Mouse (Mus musculus) embryonic facial prominence, embryonic 12.5 days (tissue): Measurements from ENCODE around the gene Duoxa1. TPM values are rescaled to one million over a fixed set of nuclear protein-coding genes. Genes with fewer than 3 reads are reported as not detected.
A peak's percentile ranks its signal among the peaks of the same experiment; 100 is the strongest.

Experiments
- ATAC-seq: fragments of 200-750 bp; cut with Nextera tagmentation; 2 replicates; pipeline ENCODE4 v1.8.0; 2017; ENCODE audit not compliant: insufficient number of reproducible peaks, insufficient read depth, low FRiP score, low TSS enrichment
- H3K27ac ChIP-seq: fragments of 300-500 bp; sonication (generic); 2 replicates; pipeline ENCODE4 v1.5.1; 2016; ENCODE audit warnings: mild to moderate bottlenecking
- H3K27me3 ChIP-seq: fragments of 300-500 bp; sonication (generic); 2 replicates; pipeline ENCODE4 v1.6.1; 2016; ENCODE audit warnings: mild to moderate bottlenecking, moderate library complexity
- H3K36me3 ChIP-seq: fragments of 300-500 bp; sonication (generic); 2 replicates; pipeline ENCODE4 v1.6.1; 2016; ENCODE audit warnings: mild to moderate bottlenecking
- H3K4me1 ChIP-seq: fragments of 300-500 bp; sonication (generic); 2 replicates; pipeline ENCODE4 v1.6.1; 2016
- H3K4me2 ChIP-seq: fragments of 300-500 bp; sonication (generic); replicated peaks from 2 replicates; pipeline ENCODE4 v1.6.1; 2016; ENCODE audit warnings: mild to moderate bottlenecking, moderate library complexity
- H3K4me3 ChIP-seq: fragments of 300-500 bp; sonication (generic); 2 replicates; pipeline ENCODE4 v1.5.1; 2016; ENCODE audit warnings: mild to moderate bottlenecking
- H3K9ac ChIP-seq: fragments of 300-500 bp; sonication (generic); 2 replicates; pipeline ENCODE4 v1.6.1; 2016; ENCODE audit warnings: mild to moderate bottlenecking, moderate library complexity
- H3K9me3 ChIP-seq: fragments of 300-500 bp; sonication (generic); 2 replicates; pipeline ENCODE4 v1.6.1; 2016; ENCODE audit warnings: mild to moderate bottlenecking, moderate library complexity
- WGBS: fragments of 180-500 bp; shearing (Covaris S2); methylation state at CpG from one replicate; pipeline ENCODE4 v1.1.7; 2016; 5-methylcytosine and 5-hydroxymethylcytosine counted together
- polyA plus RNA-seq: library from polyadenylated mRNA; unstranded; fragments of >200 nt; fragmentation: Nextera tagmentation; extraction: Ambion mirVana; gene quantifications from 2 replicates; pipeline ENCODE4 v1.2.1, GENCODE M21; 2016

Gene Duoxa1
- 0.55 and 0.70 TPM in 2 replicates for polyA plus RNA-seq

- peaks cover 4% of the 10 kb centered on the region; the same call in 1 of the 2 replicates for H3K4me1 ChIP-seq
- no peaks in the 10 kb centered on the region for H3K9me3 ChIP-seq
- no peaks in the 10 kb centered on the region for H3K36me3 ChIP-seq
- H3K27me3 ChIP-seq = peaks cover 53% of the 10 kb centered on the region
- peak within 1 kb of the TSS; percentile 53 for H3K4me2 ChIP-seq
- no peak; the same call in 1 of the 2 replicates for ATAC-seq
- peak within 1 kb of the TSS; percentile 19; the same call in 1 of the 2 replicates for H3K9ac ChIP-seq
- WGBS = 2% methylated on average over 24 of the region's 24 CpGs
- H3K4me3 ChIP-seq = peak within 1 kb of the TSS; percentile 22
- H3K27ac ChIP-seq = no peak within 1 kb of the TSS
These were observed at the start of gene Duoxa1 for GRCm38 (mm10) chr2:122313536-122313935. Gene Duoxa1, minus strand, starts transcription at chr2:122313730.

DNA sequence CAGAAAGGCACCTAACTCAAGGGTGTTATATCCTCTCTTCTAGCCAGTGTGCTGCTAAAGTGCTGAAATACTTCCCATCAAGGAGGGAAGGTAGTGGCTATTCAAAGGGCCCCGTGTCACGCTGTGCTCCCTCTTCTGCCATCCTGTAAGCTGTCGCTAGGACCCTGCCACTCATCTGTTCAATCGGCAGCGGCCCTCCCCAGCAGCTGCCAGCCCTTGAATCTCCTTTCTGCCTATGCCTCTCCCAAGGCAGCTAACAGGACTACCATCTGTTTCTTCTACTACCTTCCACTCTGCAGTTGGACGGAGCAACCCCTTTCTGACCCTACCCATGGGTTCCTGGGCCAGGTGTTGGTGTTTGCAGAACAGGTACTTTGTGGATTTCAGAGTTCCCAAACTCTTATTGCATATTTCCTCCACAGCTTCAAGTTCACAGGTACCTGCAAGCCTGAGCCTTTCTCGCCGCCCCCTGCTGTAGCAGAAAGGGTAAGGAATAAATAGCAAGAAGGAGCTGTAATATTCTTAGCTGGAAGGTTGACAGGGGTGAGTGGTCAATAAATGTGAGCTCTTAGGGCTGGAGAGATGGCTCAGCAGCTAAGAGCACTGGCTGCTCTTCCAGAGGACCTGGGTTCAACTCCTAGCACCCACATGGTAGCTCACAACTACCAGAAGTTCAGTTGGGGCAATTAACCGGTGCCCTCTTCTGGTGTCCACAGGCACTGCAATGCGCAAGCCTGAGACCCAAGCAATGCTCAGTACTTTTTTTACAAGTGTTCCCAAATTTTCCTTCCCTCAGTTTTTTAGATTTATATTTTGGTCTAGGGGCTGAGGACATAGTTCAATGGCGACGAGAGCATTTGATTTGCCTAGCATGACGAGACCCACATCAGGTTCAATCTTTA lies 49.3 kb upstream of the Duoxa1 start:
- Histone ChIP-seq H3K4me2 (no peak overlapping the region), H3K27me3 (no peaks in the 10 kb centered on the region), H3K27ac (no peak overlapping the region), H3K4me1 (peaks cover 25% of the 10 kb centered on the region), H3K9ac (no peak overlapping the region), H3K4me3 (no peak overlapping the region), H3K9me3 (no peaks in the 10 kb centered on the region), H3K36me3 (peaks cover 15% of the 10 kb centered on the region)
- WGBS = 88% methylated on average over 13 of the region's 13 CpGs
- ATAC-seq = no peak

DNA sequence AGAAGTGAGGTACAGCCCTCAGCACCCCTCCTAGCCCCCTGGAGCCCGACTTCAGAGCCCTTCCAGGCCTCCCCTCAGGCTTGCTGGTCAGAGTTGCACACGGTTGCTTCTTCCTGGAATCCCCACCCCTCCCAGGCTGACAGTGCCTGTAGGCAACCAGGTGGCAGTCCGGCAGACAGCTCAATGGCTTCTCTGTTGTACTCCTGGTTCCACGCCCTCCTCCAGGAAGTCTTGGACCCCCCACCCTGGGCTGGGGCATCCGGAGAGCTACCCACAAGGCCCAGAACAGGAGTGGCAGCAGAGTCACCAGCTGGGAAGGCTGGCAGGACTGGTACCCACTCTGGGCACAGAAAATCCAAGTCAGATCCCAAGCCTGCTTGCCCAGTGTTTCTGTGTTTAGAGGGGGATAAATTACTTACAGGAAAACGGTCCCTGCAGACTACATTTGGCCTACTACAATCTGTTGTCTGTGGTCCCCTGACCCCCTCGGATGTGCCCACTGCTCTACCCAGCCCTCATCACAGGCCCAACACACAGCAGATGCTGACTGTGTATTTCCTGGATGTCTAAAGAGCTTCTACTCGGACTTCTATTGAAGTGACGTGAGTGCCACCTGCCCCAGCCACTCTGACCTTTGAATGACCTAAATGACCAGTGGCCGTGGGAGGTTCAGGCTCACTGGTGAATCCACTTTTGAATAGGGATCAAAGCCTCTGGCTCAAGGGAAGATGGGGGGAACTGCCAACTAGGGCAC lies 48.5 kb upstream of the Duoxa1 start:
- H3K36me3 ChIP-seq = peaks cover 22% of the 10 kb centered on the region
- ATAC-seq = no peak
- H3K9ac ChIP-seq = peak overlapping the region; percentile 8; the same call in 1 of the 2 replicates
- no peak overlapping the region for H3K27ac ChIP-seq
- WGBS = 42% methylated on average over 10 of the region's 10 CpGs
- H3K4me3 ChIP-seq = no peak overlapping the region
- H3K9me3 ChIP-seq = no peaks in the 10 kb centered on the region
- H3K4me1 ChIP-seq = peaks cover 17% of the 10 kb centered on the region
- H3K27me3 ChIP-seq = no peaks in the 10 kb centered on the region
- no peak overlapping the region for H3K4me2 ChIP-seq

DNA sequence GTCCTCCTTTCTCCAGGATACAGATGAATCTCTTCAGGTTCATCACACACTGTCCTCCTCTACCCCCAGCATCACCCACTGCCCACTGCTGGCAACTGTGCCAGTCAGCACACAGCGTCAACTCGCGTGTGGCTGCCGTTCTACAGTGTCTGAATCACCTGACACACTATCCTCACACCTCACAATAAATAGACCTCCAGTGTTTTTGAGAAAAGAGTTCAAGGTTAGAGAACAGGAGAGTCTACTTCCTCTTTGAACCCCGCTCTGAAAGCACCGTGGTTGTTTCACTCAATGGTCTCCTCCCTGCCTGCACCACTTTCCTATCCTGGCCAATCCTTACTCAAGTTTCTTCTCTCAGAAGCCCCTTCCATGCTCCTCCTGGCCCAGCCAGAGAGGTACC lies 47.7 kb upstream of the Duoxa1 start:
- Histone ChIP-seq H3K9ac (no peak overlapping the region), H3K27ac (no peak overlapping the region), H3K9me3 (no peaks in the 10 kb centered on the region), H3K4me1 (peaks cover 9% of the 10 kb centered on the region), H3K27me3 (no peaks in the 10 kb centered on the region), H3K36me3 (peaks cover 29% of the 10 kb centered on the region), H3K4me3 (no peak overlapping the region), H3K4me2 (no peak overlapping the region)
- 88% methylated on average over 6 of the region's 6 CpGs for WGBS
- ATAC-seq = no peak

- Histone ChIP-seq H3K4me2 (no peak overlapping the region), H3K27ac (no peak overlapping the region), H3K9me3 (no peaks in the 10 kb centered on the region), H3K4me1 (peaks cover 5% of the 10 kb centered on the region), H3K27me3 (no peaks in the 10 kb centered on the region), H3K36me3 (peaks cover 34% of the 10 kb centered on the region), H3K4me3 (no peak overlapping the region), H3K9ac (no peak overlapping the region)
- no peak for ATAC-seq
- 44% methylated on average over 6 of the region's 6 CpGs for WGBS
These were observed 46.8 kb upstream of the Duoxa1 start for GRCm38 (mm10) chr2:122360310-122360709.

DNA sequence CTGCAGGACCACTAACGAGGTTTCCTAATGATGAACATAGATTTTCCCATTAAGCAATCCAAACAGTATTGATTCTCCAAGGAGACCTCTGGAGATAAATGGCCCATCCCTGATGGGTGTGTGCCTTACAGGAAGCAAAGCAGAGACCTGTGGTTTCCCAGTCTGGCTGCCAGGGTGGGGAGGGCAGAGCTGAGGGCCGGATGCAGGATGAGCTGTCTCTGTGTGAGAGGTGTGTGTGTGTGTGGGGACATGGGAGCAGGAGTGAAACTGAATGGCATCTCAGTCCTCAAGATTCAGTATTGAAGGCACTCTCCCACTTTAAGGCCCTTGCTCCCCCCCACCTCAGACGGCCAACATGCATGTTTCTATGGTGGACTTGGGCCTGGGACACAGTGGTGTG lies 42.7 kb upstream of the Duoxa1 start:
- Histone ChIP-seq H3K4me3 (no peak overlapping the region), H3K36me3 (peaks cover 45% of the 10 kb centered on the region), H3K4me2 (no peak overlapping the region), H3K9me3 (no peaks in the 10 kb centered on the region), H3K4me1 (no peaks in the 10 kb centered on the region), H3K27ac (no peak overlapping the region), H3K9ac (no peak overlapping the region), H3K27me3 (no peaks in the 10 kb centered on the region)
- no peak for ATAC-seq
- 78% methylated on average over 3 of the region's 3 CpGs for WGBS

GRCm38 (mm10) chr2:122355389-122355788 lies 41.9 kb upstream of the Duoxa1 start:
- Histone ChIP-seq H3K36me3 (peaks cover 45% of the 10 kb centered on the region), H3K4me3 (no peak overlapping the region), H3K27me3 (no peaks in the 10 kb centered on the region), H3K4me1 (no peaks in the 10 kb centered on the region), H3K9ac (no peak overlapping the region), H3K9me3 (no peaks in the 10 kb centered on the region), H3K4me2 (no peak overlapping the region), H3K27ac (no peak overlapping the region)
- WGBS = 82% methylated on average over 5 of the region's 5 CpGs
- no peak for ATAC-seq

- no peak overlapping the region for H3K4me3 ChIP-seq
These were observed 40.8 kb upstream of the Duoxa1 start for GRCm38 (mm10) chr2:122354191-122354929.

DNA sequence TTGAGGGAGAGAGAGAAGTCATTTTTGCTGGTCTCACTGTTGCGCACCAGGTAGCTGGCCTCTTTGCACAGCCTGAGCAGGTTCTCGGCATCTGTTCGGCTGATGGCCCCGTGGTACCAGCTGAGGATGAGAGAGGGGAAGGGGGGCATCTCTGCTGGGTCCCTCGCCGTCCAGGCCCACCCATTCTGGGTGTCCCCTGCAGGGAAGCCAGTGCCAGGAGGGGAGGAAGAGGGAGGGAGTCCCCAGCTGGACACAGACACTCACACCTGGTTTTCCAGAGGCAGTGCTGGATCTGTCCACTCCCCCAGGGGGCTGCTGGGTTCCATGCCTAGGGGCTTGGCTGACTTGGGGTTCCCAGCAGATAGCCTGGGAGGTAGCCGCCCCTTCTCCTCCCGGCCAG lies 40.2 kb upstream of the Duoxa1 start:
- Histone ChIP-seq H3K4me3 (no peak overlapping the region), H3K27ac (no peak overlapping the region), H3K27me3 (no peaks in the 10 kb centered on the region), H3K36me3 (peaks cover 39% of the 10 kb centered on the region), H3K4me1 (peaks cover 9% of the 10 kb centered on the region), H3K4me2 (no peak overlapping the region), H3K9me3 (no peaks in the 10 kb centered on the region), H3K9ac (no peak overlapping the region)
- ATAC-seq = no peak
- 88% methylated on average over 8 of the region's 8 CpGs for WGBS

More at GRCm38 (mm10) chr2:122354191-122354929, 40.8 kb upstream of the Duoxa1 start:
- peaks cover 44% of the 10 kb centered on the region for H3K36me3 ChIP-seq
- H3K27me3 ChIP-seq = no peaks in the 10 kb centered on the region
- no peak for ATAC-seq
- peaks cover 6% of the 10 kb centered on the region for H3K4me1 ChIP-seq
- no peak overlapping the region for H3K9ac ChIP-seq
- 64% methylated on average over 12 of the region's 12 CpGs for WGBS
- no peak overlapping the region for H3K27ac ChIP-seq
- H3K4me2 ChIP-seq = no peak overlapping the region
- no peaks in the 10 kb centered on the region for H3K9me3 ChIP-seq

DNA sequence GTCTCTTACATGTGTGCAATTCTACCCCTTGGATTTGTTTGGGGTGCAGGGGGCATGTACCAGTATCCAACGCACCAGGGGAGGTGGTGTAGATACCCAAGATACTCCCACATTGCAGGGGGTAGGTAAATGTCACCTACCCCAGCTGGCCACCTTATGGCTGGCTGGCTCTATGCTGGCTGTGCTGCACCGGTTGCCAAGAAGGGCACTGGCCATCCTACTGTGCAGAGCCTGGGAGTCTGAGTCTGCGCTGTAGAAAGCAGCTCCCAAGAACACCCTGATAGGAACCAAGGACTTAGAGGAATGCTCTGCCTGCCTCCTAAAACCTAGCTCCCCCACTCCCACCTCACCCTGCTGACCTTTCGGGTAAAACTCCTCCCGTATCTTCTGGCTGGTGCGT lies 39.5 kb upstream of the Duoxa1 start:
- H3K4me1 ChIP-seq = peaks cover 12% of the 10 kb centered on the region

DNA sequence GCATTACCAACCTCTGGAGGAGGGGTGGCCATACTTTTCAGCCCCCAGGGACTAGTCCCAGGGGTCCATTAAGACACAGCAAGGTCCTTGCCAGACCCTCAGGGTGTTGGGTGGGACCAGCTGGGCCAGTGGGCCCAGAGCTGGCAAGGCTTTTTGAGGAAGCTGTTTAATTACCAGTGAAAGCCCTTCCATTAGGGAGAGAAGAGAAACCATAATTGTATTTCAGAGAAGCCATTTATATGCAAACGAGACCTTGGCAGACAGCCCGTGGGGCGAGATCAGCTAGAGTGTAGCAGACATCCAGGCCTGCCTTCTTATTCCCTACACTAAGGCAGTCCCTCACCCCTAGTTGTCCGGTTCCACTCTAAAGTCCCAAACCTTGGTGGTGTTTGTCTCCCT lies 38.4 kb upstream of the Duoxa1 start:
- H3K4me2 ChIP-seq = no peak overlapping the region
- H3K36me3 ChIP-seq = peaks cover 28% of the 10 kb centered on the region; the same call in 1 of the 2 replicates
- H3K27me3 ChIP-seq = no peaks in the 10 kb centered on the region
- no peaks in the 10 kb centered on the region for H3K9me3 ChIP-seq
- ATAC-seq = no peak
- H3K4me1 ChIP-seq = peaks cover 15% of the 10 kb centered on the region
- H3K9ac ChIP-seq = no peak overlapping the region
- H3K4me3 ChIP-seq = no peak overlapping the region
- 45% methylated on average over 4 of the region's 4 CpGs for WGBS
- peak overlapping the region; percentile 47; the same call in 1 of the 2 replicates for H3K27ac ChIP-seq

More for the DNA sequence above, 39.5 kb upstream of the Duoxa1 start:
- ATAC-seq = no peak
- Histone ChIP-seq H3K4me3 (no peak overlapping the region), H3K9me3 (no peaks in the 10 kb centered on the region), H3K9ac (no peak overlapping the region), H3K27ac (no peak overlapping the region), H3K4me2 (no peak overlapping the region), H3K27me3 (no peaks in the 10 kb centered on the region), H3K36me3 (peaks cover 37% of the 10 kb centered on the region)
- WGBS = 76% methylated on average over 6 of the region's 6 CpGs
